Mouse (Mus musculus): ENCODE measurements around the gene Tcea3.

GRCm38 (mm10) chr4:136304181-136304580, 56.7 kb downstream of the Tcea3 start:
- TF ChIP-seq CTCF (IDR thresholded peaks at IDR 0.05; ENCODE audit: low read depth, low read length) (no peak), POLR2A (IDR thresholded peaks at IDR 0.05; ENCODE audit: insufficient read depth, low read length) (no peak)
